Mouse (Mus musculus) MEL (cell line): Measurements from ENCODE around the gene Mgat5. TPM values are rescaled to one million over a fixed set of nuclear protein-coding genes. Genes with fewer than 3 reads are reported as not detected.

ENCODE experiments used
- DNase-seq: peaks from one replicate; pipeline ENCODE4 v3.0.0; 2011; ENCODE audit warnings: low read depth, low spot score
- H3K27ac ChIP-seq: 2 replicates; pipeline ENCODE4 v1.5.1; 2012; ENCODE audit warnings: low read depth, mild to moderate bottlenecking, control low read depth, low read length, moderate library complexity; ENCODE audit not compliant: control insufficient read depth
- H3K27me3 ChIP-seq, 2 experiments: fragments of 150-350 bp in 1 of 2; sonication (generic) in 1 of 2; 2 replicates each; pipeline ENCODE4 v1.6.1; 2012; ENCODE audit warnings: low read length in 2 of 2, mild to moderate bottlenecking in 2 of 2, improper control_type of control experiment in 1 of 2, moderate library complexity in 1 of 2; ENCODE audit not compliant: insufficient read depth in 2 of 2, control insufficient read depth in 1 of 2
- H3K36me3 ChIP-seq, 2 experiments: 2 replicates each; pipeline ENCODE4 v1.6.1; 2012 to 2014; ENCODE audit warnings: low read length in 2 of 2, improper control_type of control experiment in 1 of 2, inconsistent platforms in 1 of 2, mild to moderate bottlenecking in 1 of 2; ENCODE audit not compliant: insufficient read depth in 2 of 2, control insufficient read depth in 1 of 2
- H3K4me1 ChIP-seq, 2 experiments: fragments of 150-350 bp in 1 of 2; sonication (generic) in 1 of 2; 2 replicates each; pipeline ENCODE4 v1.6.1; 2012; ENCODE audit warnings: low read length in 2 of 2, improper control_type of control experiment in 1 of 2, mild to moderate bottlenecking in 1 of 2; ENCODE audit not compliant: insufficient read depth in 2 of 2, control insufficient read depth in 1 of 2
- H3K4me3 ChIP-seq, 2 experiments: fragments of 150-350 bp in 1 of 2; sonication (generic) in 1 of 2; 2 replicates each; pipeline ENCODE4 v1.5.1; 2012; ENCODE audit warnings: low read depth in 2 of 2, low read length in 2 of 2, mild to moderate bottlenecking in 2 of 2, moderate library complexity in 2 of 2, control low read depth in 1 of 2, improper control_type of control experiment in 1 of 2; ENCODE audit not compliant: control insufficient read depth in 1 of 2, insufficient read depth in 1 of 2
- H3K79me2 ChIP-seq: 2 replicates; pipeline ENCODE4 v1.6.1; 2012; ENCODE audit warnings: mild to moderate bottlenecking, low read length, moderate library complexity; ENCODE audit not compliant: control insufficient read depth, poor library complexity, insufficient read depth
- H3K9ac ChIP-seq: 2 replicates; pipeline ENCODE4 v1.6.1; 2012; ENCODE audit warnings: low read depth, mild to moderate bottlenecking, control low read depth, low read length, moderate library complexity; ENCODE audit not compliant: control insufficient read depth, poor library complexity, severe bottlenecking
- H3K9me3 ChIP-seq: fragments of 150-350 bp; sonication (generic); replicated peaks from 2 replicates; pipeline ENCODE4 v1.6.1; 2012; ENCODE audit warnings: mild to moderate bottlenecking, low read length, improper control_type of control experiment, moderate library complexity; ENCODE audit not compliant: insufficient read depth
- BHLHE40 ChIP-seq: IDR thresholded peaks from 2 replicates; pipeline ENCODE4 v1.6.1; 2012; ENCODE audit warnings: low read depth, mild to moderate bottlenecking, inconsistent platforms, low read length, improper control_type of control experiment, borderline replicate concordance
- CHD1 ChIP-seq: IDR thresholded peaks from 2 replicates; pipeline ENCODE4 v1.6.1; 2012; ENCODE audit warnings: low read depth, mild to moderate bottlenecking, inconsistent platforms, low read length, improper control_type of control experiment
- CHD2 ChIP-seq: IDR thresholded peaks from 2 replicates; pipeline ENCODE4 v1.6.1; 2011; ENCODE audit warnings: low read length, improper control_type of control experiment
- CTCF ChIP-seq, 3 experiments: IDR thresholded peaks in 2 of 3; conservative IDR thresholded peaks in 1 of 3; 2 replicates each; pipeline ENCODE4 v1.5.1; 2011 to 2012; ENCODE audit warnings: low read length in 3 of 3, low read depth in 2 of 3, mild to moderate bottlenecking in 2 of 3, improper control_type of control experiment in 1 of 3, inconsistent platforms in 1 of 3, mixed read lengths in 1 of 3, moderate library complexity in 1 of 3; ENCODE audit not compliant: control insufficient read depth in 1 of 3, insufficient read depth in 1 of 3, poor library complexity in 1 of 3, severe bottlenecking in 1 of 3
- E2F4 ChIP-seq: IDR thresholded peaks from 2 replicates; pipeline ENCODE4 v1.6.1; 2011; ENCODE audit warnings: low read depth, low read length, improper control_type of control experiment, borderline replicate concordance
- ELF1 ChIP-seq: IDR thresholded peaks from 2 replicates; pipeline ENCODE4 v1.6.1; 2014; ENCODE audit warnings: low read depth, mild to moderate bottlenecking, inconsistent platforms, low read length, improper control_type of control experiment, moderate library complexity
- EP300 ChIP-seq, 2 experiments: IDR thresholded peaks; 2 replicates each; pipeline ENCODE4 v1.6.1; 2011; ENCODE audit warnings: improper control_type of control experiment in 2 of 2, low read length in 2 of 2, low read depth in 1 of 2, mild to moderate bottlenecking in 1 of 2
- ETS1 ChIP-seq: IDR thresholded peaks from 2 replicates; pipeline ENCODE4 v1.6.1; 2012; ENCODE audit warnings: low read depth, mild to moderate bottlenecking, inconsistent platforms, low read length, improper control_type of control experiment, moderate library complexity
- GATA1 ChIP-seq: IDR thresholded peaks from 2 replicates; pipeline ENCODE4 v1.6.1; 2011; ENCODE audit warnings: low read depth, low read length, improper control_type of control experiment
- HCFC1 ChIP-seq: IDR thresholded peaks from 2 replicates; pipeline ENCODE4 v1.6.1; 2012; ENCODE audit warnings: low read depth, mild to moderate bottlenecking, inconsistent platforms, low read length, improper control_type of control experiment, moderate library complexity
- MAFK ChIP-seq: IDR thresholded peaks from 2 replicates; pipeline ENCODE4 v1.6.1; 2011; ENCODE audit warnings: low read depth, mild to moderate bottlenecking, low read length, improper control_type of control experiment, borderline replicate concordance
- MAZ ChIP-seq: IDR thresholded peaks from 2 replicates; pipeline ENCODE4 v1.6.1; 2012; ENCODE audit warnings: low read depth, mild to moderate bottlenecking, inconsistent platforms, low read length, improper control_type of control experiment
- MEF2A ChIP-seq: IDR thresholded peaks from 2 replicates; pipeline ENCODE4 v1.6.1; 2014; ENCODE audit warnings: low read depth, mild to moderate bottlenecking, inconsistent platforms, low read length, improper control_type of control experiment; ENCODE audit not compliant: poor library complexity, insufficient replicate concordance, severe bottlenecking; ENCODE audit errors: extremely low read depth
- MXI1 ChIP-seq: IDR thresholded peaks from 2 replicates; pipeline ENCODE4 v1.6.1; 2011; ENCODE audit warnings: mild to moderate bottlenecking, low read depth, low read length, improper control_type of control experiment
- NRF1 ChIP-seq: IDR thresholded peaks from 2 replicates; pipeline ENCODE4 v1.6.1; 2014; ENCODE audit warnings: low read depth, mild to moderate bottlenecking, inconsistent platforms, low read length, improper control_type of control experiment, moderate library complexity; ENCODE audit not compliant: poor library complexity, insufficient read depth, severe bottlenecking
- POLR2AphosphoS2 ChIP-seq: IDR thresholded peaks from 2 replicates; pipeline ENCODE4 v1.6.1; 2011; ENCODE audit warnings: low read length, improper control_type of control experiment
- POLR2AphosphoS5 ChIP-seq: IDR thresholded peaks from 2 replicates; pipeline ENCODE4 v1.6.1; 2012; ENCODE audit warnings: low read depth, borderline replicate concordance, mild to moderate bottlenecking, inconsistent platforms, low read length, moderate library complexity, mixed read lengths
- RAD21 ChIP-seq: IDR thresholded peaks from 2 replicates; pipeline ENCODE4 v1.6.1; 2011; ENCODE audit warnings: mild to moderate bottlenecking, low read depth, low read length, improper control_type of control experiment
- SIN3A ChIP-seq: IDR thresholded peaks from 2 replicates; pipeline ENCODE4 v1.6.1; 2012; ENCODE audit warnings: low read length, improper control_type of control experiment, inconsistent platforms
- TCF12 ChIP-seq: IDR thresholded peaks from 2 replicates; pipeline ENCODE4 v1.6.1; 2014; ENCODE audit warnings: low read depth, mild to moderate bottlenecking, inconsistent platforms, low read length, improper control_type of control experiment, moderate library complexity
- UBTF ChIP-seq: IDR thresholded peaks from 2 replicates; pipeline ENCODE4 v1.6.1; 2012; ENCODE audit warnings: low read depth, mild to moderate bottlenecking, inconsistent platforms, low read length, improper control_type of control experiment, moderate library complexity, borderline replicate concordance; ENCODE audit not compliant: insufficient read depth
- USF2 ChIP-seq, 2 experiments: IDR thresholded peaks; 2 replicates each; pipeline ENCODE4 v1.6.1; 2011 to 2012; ENCODE audit warnings: improper control_type of control experiment in 2 of 2, low read length in 2 of 2, borderline replicate concordance in 1 of 2, inconsistent platforms in 1 of 2, low read depth in 1 of 2, mild to moderate bottlenecking in 1 of 2; ENCODE audit not compliant: insufficient read depth in 1 of 2
- ZMIZ1 ChIP-seq: IDR thresholded peaks from 2 replicates; pipeline ENCODE4 v1.6.1; 2012; ENCODE audit warnings: low read depth, mild to moderate bottlenecking, inconsistent platforms, low read length, improper control_type of control experiment, moderate library complexity
- ZNF384 ChIP-seq: IDR thresholded peaks from 2 replicates; pipeline ENCODE4 v1.6.1; 2012; ENCODE audit warnings: low read depth, mild to moderate bottlenecking, inconsistent platforms, low read length, improper control_type of control experiment
- polyA plus RNA-seq, 2 experiments: library from polyadenylated mRNA; stranded (reverse) in 1 of 2; unstranded in 1 of 2; fragments of >175 nt in 1 of 2; fragments of >200 nt in 1 of 2; gene quantifications; 2 replicates each; pipeline versions ENCODE4 v1.2.1 to v1.2.4; 2012; ENCODE audit warnings: low replicate concordance in 2 of 2, low read depth in 1 of 2; ENCODE audit not compliant: insufficient read length in 2 of 2, insufficient read depth in 1 of 2, missing spikeins in 1 of 2
- total RNA-seq: library from RNA; depleted of rRNA; stranded (reverse); fragments of 300-350 nt; gene quantifications from 2 replicates; pipeline ENCODE4 v1.2.3, GENCODE M21; 2012

The Mgat5 gene
- total and polyA plus RNA-seq, 3 experiments: 6.9 to 9.5 TPM; not detected in 1

- TF ChIP-seq TCF12: no peak
- no peak for TF ChIP-seq POLR2AphosphoS5
- TF ChIP-seq ELF1: no peak
- TF ChIP-seq SIN3A: no peak
- no peak for TF ChIP-seq USF2 (IDR thresholded peaks at IDR 0.05; ENCODE audit: borderline replicate concordance in 1 of 2, insufficient read depth in 1 of 2, low read depth in 1 of 2, low read length in 2 of 2)
- no peak for TF ChIP-seq GATA1
- TF ChIP-seq HCFC1: no peak
- no peak for TF ChIP-seq ZNF384
- no peak for TF ChIP-seq MEF2A
- no peak for TF ChIP-seq POLR2AphosphoS2
- no peak for TF ChIP-seq ZMIZ1
- no peak for TF ChIP-seq NRF1
- TF ChIP-seq BHLHE40: no peak
- TF ChIP-seq MAFK: no peak
- no peak for TF ChIP-seq CTCF (IDR thresholded peaks at IDR 0.05 in 2 of 3, conservative IDR thresholded peaks at IDR 0.05 in 1 of 3; ENCODE audit: control insufficient read depth in 1 of 3, insufficient read depth in 1 of 3, low read depth in 2 of 3, low read length in 3 of 3, poor library complexity in 1 of 3, severe bottlenecking in 1 of 3)
- no peak for TF ChIP-seq E2F4
- TF ChIP-seq CHD1: no peak
- H3K4me3 ChIP-seq: no peak overlapping the region
- no peaks in the 10 kb centered on the region for H3K27me3 ChIP-seq
- H3K27ac ChIP-seq: peak overlapping the region; percentile 59; the same call in 1 of the 2 replicates
- H3K9me3 ChIP-seq: no peaks in the 10 kb centered on the region
- H3K9ac ChIP-seq: peak overlapping the region; percentile 31; the same call in 1 of the 2 replicates
- H3K79me2 ChIP-seq: peaks cover 12% of the 10 kb centered on the region
- peaks cover 2 to 80% of the 10 kb centered on the region in 2 experiments for H3K36me3 ChIP-seq
- peak; percentile 40 for DNase-seq
- peaks cover 79 to 83% of the 10 kb centered on the region in 2 experiments for H3K4me1 ChIP-seq
Observed at GRCm38 (mm10) chr1:127305582-127305981, 100.8 kb downstream of the Mgat5 start.

GRCm38 (mm10) chr1:127306024-127306771 lies 101.4 kb downstream of the Mgat5 start:
- Histone ChIP-seq H3K4me1 (peaks cover 81 to 84% of the 10 kb centered on the region in 2 experiments), H3K27me3 (no peaks in the 10 kb centered on the region), H3K79me2 (peaks cover 11% of the 10 kb centered on the region), H3K9ac (no peak overlapping the region; the same call in 1 of the 2 replicates), H3K4me3 (no peak overlapping the region), H3K27ac (peak overlapping the region; percentile 59; the same call in 1 of the 2 replicates), H3K36me3 (peaks cover 2 to 83% of the 10 kb centered on the region in 2 experiments), H3K9me3 (no peaks in the 10 kb centered on the region)
- TF ChIP-seq MXI1 (peak; percentile 88), MEF2A (no peak), CHD2 (no peak), UBTF (no peak), RAD21 (no peak), ZMIZ1 (no peak), MAZ (no peak), EP300 (IDR thresholded peaks at IDR 0.05; ENCODE audit: low read depth in 1 of 2, low read length in 2 of 2) (peak; percentile 26 to 30; a peak in 1 of 4 replicates), SIN3A (peak; percentile 73), ZNF384 (peak; percentile 94), ETS1 (peak; percentile 85), MAFK (peak; percentile 100)
- peak; percentile 63 for DNase-seq
